Mouse (Mus musculus) kidney, embryonic 16.5 days (tissue): ENCODE measurements around the gene Fam24a. TPM values are rescaled to one million over a fixed set of nuclear protein-coding genes. Genes with fewer than 3 reads are reported as not detected.
A peak's percentile ranks its signal among the peaks of the same experiment; 100 is the strongest.

Experiments used
- ATAC-seq: fragments of 200-750 bp; cut with Nextera tagmentation; 2 replicates; pipeline ENCODE4 v1.8.0; 2017; ENCODE audit warnings: moderate TSS enrichment; ENCODE audit not compliant: low FRiP score, low TSS enrichment
- H3K27ac ChIP-seq: fragments of 300-500 bp; sonication (generic); 2 replicates; pipeline ENCODE4 v1.5.1; 2014; ENCODE audit warnings: low read length
- H3K27me3 ChIP-seq: fragments of 300-500 bp; sonication (generic); 2 replicates; pipeline ENCODE4 v1.6.1; 2014; ENCODE audit warnings: low read length, control low read depth, mixed read lengths; ENCODE audit not compliant: insufficient read depth
- H3K36me3 ChIP-seq: fragments of 300-500 bp; sonication (generic); 2 replicates; pipeline ENCODE4 v1.6.1; 2014; ENCODE audit warnings: low read length, control low read depth, mixed read lengths; ENCODE audit not compliant: insufficient read depth
- H3K4me1 ChIP-seq: fragments of 300-500 bp; sonication (generic); 2 replicates; pipeline ENCODE4 v1.6.1; 2014; ENCODE audit warnings: low read length, control low read depth, mixed read lengths; ENCODE audit not compliant: insufficient read depth
- H3K4me2 ChIP-seq: fragments of 300-500 bp; sonication (generic); replicated peaks from 2 replicates; pipeline ENCODE4 v1.6.1; 2014; ENCODE audit warnings: low read depth, low read length
- H3K4me3 ChIP-seq: fragments of 300-500 bp; sonication (generic); 2 replicates; pipeline ENCODE4 v1.5.1; 2014; ENCODE audit warnings: mild to moderate bottlenecking, low read length
- H3K9ac ChIP-seq: fragments of 300-500 bp; sonication (generic); replicated peaks from 2 replicates; pipeline ENCODE4 v1.6.1; 2014; ENCODE audit warnings: low read length
- H3K9me3 ChIP-seq: fragments of 300-500 bp; sonication (generic); 2 replicates; pipeline ENCODE4 v1.6.1; 2016; ENCODE audit warnings: low read length, control low read depth
- WGBS: fragments of 180-500 bp; shearing (Covaris S2); extraction: QIAGEN DNeasy Blood & Tissue Kit; methylation state at CpG from one replicate; pipeline ENCODE4 v1.1.7; 2014; 5-methylcytosine and 5-hydroxymethylcytosine counted together
- polyA plus RNA-seq: library from polyadenylated mRNA; unstranded; fragments of >200 nt; fragmentation: Nextera tagmentation; extraction: Ambion mirVana; gene quantifications from 2 replicates; pipeline ENCODE4 v1.2.1, GENCODE M21; 2015

Gene Fam24a
- polyA plus RNA-seq, 1 experiment from 2014 or later, result not detected

DNA sequence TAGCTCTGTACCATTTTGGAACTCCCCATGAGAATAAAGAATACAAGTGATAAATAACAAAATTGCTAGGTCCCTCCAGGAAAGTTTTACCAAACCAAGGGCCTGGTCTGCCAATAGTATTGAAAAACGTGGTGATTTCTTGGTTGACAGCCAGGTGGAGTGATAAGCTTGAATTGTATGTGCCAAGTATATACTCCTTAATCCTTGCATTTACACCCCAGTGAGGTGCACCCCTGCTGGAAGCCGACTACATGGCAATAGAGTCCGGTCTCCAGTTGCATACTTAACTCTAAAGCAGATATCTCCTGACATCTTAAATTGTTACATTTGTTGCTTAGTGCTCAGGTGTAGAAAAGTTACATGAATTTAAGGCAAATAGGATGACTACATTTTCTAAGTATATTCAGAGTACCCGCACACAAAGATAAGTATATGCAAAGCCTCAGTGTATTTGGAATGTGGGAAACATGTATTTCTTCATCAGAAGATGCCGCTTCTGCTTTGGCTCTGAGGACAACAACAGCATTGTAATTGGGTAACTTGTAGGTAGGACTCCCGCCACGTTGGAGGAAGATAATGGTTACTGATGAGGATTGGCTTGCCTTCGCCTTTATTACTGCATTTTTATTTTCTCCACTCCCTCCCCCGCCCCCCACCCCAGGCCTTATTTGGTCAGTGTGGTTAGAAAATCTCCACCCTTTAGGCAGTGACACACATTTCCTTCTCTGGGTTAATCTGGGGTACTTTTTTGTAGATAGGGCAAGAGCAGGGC, 38.4 kb downstream of the Fam24a start:
- Histone ChIP-seq H3K36me3 (no peaks in the 10 kb centered on the region; the same call in 1 of the 2 replicates), H3K27me3 (no peaks in the 10 kb centered on the region), H3K4me2 (peak overlapping the region; percentile 59), H3K4me3 (peak overlapping the region; percentile 75), H3K4me1 (peaks cover 8% of the 10 kb centered on the region), H3K9ac (peak overlapping the region; percentile 94), H3K9me3 (no peaks in the 10 kb centered on the region), H3K27ac (no peak overlapping the region)
- no peak for ATAC-seq
- WGBS, result 70% methylated on average over 9 of the region's 9 CpGs

Other genes with a start within 250 kb of the Fam24a start
- not detected in 2 replicates for gene 4933402N03Rik, start 187.6 kb upstream of the Fam24a start, polyA plus RNA-seq
- not detected in 2 replicates for gene 5430419D17Rik, start 159.5 kb upstream of the Fam24a start, polyA plus RNA-seq
- not detected in 2 replicates for gene Cuzd1, start 11.6 kb upstream of the Fam24a start, polyA plus RNA-seq
- gene Fam24b, start 4.3 kb upstream of the Fam24a start, polyA plus RNA-seq, result not detected in 2 replicates
- 20.4 and 22.0 TPM in 2 replicates for gene 2310057M21Rik, start 28.9 kb downstream of the Fam24a start, polyA plus RNA-seq
- gene Pstk, start 37.3 kb downstream of the Fam24a start, polyA plus RNA-seq, result 65.1 and 66.1 TPM in 2 replicates
- 13.9 and 15.8 TPM in 2 replicates for gene Ikzf5, start 76.7 kb downstream of the Fam24a start, polyA plus RNA-seq
- 110 and 115 TPM in 2 replicates for gene Acadsb, start 76.7 kb downstream of the Fam24a start, polyA plus RNA-seq
- gene Hmx3, start 209.0 kb downstream of the Fam24a start, polyA plus RNA-seq, result not detected in 2 replicates
- 0.46 and 0.66 TPM in 2 replicates for gene Hmx2, start 214.9 kb downstream of the Fam24a start, polyA plus RNA-seq
- 234 and 249 TPM in 2 replicates for gene Bub3, start 226.4 kb downstream of the Fam24a start, polyA plus RNA-seq